Mouse (Mus musculus): ENCODE measurements around the gene Fzd7. TPM values are rescaled to one million over a fixed set of nuclear protein-coding genes. Genes with fewer than 3 reads are reported as not detected.
A peak's percentile ranks its signal among the peaks of the same experiment; 100 is the strongest.
"Not testable (repeated sequence)": the region's sequence is repeated elsewhere in the genome, so short reads cannot be mapped to it uniquely, and the experiment has no call there.

Gene Fzd7
- total RNA-seq (2014; fragmentation: Nextera tagmentation) (14.0 and 16.1 TPM in 2 replicates), total RNA-seq (2017) (15.4 and 18.0 TPM in 2 replicates)

DNA sequence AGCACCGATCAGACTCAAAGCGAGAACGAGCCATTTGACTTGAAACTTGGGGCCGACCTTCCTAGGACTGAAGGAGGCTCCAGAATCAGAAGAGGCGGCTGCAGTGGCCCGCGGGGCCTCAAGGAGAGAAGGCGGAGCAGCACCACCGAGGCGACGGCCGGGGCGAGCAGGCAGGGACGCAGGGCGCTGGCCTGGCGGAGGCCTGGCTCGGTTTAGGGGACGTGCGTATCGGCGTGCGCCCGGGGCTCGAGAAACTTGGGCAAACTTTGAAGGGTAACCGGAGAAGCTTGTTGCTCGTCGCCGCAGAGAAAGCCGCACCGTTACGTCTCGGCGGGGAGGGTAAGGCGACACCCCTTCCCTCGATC is at the start of gene Fzd7:
Gene Fzd7 (plus strand): TSS at position 94 of the 365 bp plus-strand sequence.
- 0 out of 2 replicates have a peak, but pooled peaks have one; percentile 3 for ATAC-seq (replicated peaks; ENCODE audit: low FRiP score, low TSS enrichment, poor library complexity, severe bottlenecking)

DNA sequence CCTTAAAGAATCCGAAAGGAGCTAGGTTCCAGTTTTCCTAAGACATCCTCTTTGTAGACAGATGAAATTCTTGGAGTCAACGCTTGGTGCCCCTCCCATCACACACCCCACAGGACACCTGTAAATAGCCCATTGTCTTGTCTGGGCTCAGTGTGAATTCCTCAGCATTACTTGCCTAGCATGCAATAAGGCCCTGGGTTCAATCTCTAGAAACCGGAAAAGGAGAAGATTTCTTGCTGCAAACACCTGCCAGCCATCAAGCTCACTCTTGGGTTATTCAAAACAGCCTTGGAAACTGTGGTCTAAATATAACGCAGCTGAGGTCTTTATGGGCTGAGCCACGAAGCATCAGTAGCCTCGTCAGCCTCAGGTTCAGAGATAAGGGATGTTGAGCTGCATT is 48.9 kb upstream of the Fzd7 start:
- no peak for ATAC-seq (replicated peaks; ENCODE audit: low FRiP score, low TSS enrichment, poor library complexity, severe bottlenecking)

DNA sequence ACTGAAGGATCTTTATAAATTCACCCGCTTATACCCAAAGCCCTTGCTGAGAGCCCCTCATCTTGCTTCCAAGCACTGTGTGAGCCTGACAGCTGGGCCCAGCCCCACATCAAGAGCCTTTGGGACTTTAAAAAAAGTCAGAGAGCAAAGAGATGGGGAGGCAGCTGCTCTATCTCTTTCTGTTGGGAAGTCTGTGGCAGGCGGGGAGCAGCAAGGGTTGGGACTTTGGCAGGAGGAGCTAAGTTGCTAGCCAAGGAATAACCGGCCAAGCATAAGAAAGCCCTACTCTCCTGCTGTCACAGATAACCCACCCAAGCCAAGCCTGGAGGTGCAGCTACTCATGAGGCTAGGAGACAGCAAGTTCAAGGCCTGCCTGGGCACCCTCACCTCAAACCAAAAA is 48.2 kb upstream of the Fzd7 start:
- no peak for ATAC-seq (replicated peaks; ENCODE audit: low FRiP score, low TSS enrichment, poor library complexity, severe bottlenecking)

DNA sequence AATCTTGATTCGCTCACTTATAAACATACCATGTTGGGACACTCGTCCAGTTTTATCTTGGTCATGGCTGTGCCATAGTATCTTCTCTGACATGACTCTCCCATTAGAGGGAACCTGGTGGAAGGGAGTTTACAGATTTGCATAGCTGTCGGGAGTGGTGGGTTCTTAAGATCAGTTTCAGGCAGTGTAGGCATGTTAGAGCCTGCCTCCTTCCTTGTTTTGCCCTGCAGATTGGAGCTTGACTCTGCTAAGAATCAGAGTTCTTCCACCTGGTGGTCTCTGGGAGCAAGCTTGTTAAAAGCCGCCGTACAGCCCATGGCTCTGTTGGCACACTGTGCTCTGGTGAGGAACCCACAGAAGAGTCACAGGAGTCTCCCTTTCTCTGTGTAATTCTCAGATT is 47.0 kb upstream of the Fzd7 start:
- ATAC-seq (replicated peaks; ENCODE audit: low FRiP score, low TSS enrichment, poor library complexity, severe bottlenecking): no peak

DNA sequence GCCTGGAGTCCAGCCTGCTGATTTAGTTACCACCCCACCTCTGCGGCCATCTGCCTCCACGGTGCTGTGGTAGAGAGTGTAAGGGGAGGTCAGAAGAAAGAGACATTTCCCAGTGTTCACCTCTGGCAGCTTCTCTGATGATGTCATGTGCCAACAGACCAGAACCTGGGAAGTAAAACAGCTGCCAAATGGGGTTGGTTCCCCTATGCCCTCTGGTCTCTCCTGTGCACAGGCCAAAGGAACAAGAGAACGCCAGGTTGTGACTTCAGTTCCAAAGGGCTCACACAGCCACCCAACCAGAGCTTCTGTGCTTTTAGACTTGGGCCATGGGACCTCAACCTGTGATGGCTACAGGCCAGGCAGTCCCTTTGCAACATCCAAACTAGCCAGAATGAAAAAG is 45.9 kb upstream of the Fzd7 start:
- no peak for ATAC-seq (replicated peaks; ENCODE audit: low FRiP score, low TSS enrichment, poor library complexity, severe bottlenecking)

DNA sequence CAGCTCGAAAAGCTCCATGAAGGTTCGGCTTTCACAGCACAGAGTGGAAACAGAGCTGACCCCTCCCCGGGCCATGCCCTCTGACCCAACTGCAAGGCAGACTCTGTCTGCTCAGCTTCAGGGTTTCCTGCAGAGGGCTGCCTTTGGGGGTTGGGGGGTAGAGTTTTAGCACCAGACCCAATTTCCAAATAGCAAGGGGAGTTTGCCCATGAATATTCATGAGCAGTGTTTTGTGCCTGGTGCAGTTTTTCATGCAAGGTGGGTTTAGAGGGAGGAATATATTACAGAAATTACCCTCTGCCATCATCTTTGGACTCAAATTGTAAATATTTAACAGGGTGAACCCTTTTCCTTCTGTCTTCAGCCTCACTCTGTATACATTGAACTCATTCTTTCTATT is 44.3 kb upstream of the Fzd7 start:
- no peak for ATAC-seq (replicated peaks; ENCODE audit: low FRiP score, low TSS enrichment, poor library complexity, severe bottlenecking)

DNA sequence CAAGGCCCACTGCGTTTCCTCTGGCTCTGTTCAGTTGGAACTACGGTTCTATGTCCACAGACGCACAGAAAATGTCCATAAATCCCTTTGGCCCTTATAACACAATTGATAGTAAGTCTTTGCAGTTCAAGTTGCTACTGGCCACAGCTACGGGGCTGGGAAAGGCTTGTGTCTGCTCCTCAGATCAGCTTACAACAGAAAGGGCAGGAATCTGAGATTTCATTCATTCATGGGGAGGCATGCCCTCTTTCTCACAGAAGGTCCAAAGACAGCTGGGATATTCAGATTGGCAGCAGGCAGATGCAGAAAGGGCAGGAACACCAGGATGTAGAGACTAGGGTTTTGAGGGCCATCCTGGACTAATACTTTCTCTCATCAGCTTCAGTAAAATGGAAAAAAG is 43.9 kb upstream of the Fzd7 start:
- no peak for ATAC-seq (replicated peaks; ENCODE audit: low FRiP score, low TSS enrichment, poor library complexity, severe bottlenecking)

DNA sequence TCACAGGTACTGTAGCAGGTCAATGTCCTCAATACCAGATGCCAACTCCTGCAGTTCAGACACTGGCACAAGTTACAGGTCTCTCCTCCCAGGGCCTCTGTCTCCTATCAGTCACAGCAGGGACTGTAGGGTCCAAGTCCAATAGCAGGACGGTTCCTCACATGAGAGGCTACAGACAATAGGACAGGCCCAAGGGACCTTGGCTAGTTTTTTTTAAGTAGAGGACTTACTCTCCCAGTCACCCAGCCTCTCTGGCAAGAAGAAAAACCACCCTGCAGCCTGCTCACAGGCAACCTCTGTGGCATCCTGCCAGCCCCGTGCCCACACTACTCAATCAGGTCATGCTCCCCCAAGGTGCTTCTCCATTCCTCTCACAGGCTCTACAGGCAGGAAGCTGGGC is 43.0 kb upstream of the Fzd7 start:
- ATAC-seq (replicated peaks; ENCODE audit: low FRiP score, low TSS enrichment, poor library complexity, severe bottlenecking): no peak

DNA sequence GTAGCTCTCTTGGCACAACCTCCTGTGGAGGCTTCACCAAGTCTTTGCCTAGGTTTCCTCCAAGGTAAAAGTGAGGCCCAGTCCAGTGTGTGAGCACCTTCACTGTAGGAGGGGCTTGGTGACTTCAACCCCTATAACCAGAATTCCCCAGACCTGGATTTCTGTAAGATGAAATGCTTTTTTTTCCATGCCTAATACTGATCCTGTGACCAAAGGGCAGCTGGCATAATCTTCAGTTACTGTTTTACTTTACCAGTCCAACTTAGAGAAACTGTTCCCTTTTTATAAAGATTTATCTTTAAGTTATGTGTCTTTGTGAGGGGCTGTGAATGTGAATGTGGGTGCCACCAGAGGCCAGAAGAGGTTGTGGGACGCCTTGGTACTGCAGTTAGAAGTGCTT is 42.3 kb upstream of the Fzd7 start:
- no peak for ATAC-seq (replicated peaks; ENCODE audit: low FRiP score, low TSS enrichment, poor library complexity, severe bottlenecking)

DNA sequence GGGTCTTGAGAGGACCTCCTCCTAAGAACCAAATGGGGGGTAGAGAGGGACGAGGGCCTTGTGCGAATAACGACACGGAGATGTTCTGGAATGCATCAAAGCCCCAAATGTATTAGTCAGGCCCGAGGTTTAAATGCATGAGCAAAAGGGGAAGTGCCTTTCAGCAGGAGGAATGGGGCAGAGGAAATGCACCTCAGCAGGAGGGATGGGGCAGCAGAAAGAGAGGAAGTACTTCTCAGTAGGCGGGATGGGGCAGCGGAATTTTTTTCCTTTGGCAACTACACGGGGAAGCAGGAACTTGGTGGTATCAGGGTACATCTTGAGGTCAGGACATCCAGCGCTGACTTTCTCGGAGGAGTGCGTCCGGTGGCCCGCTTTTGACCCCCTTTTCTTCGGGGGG is 39.5 kb upstream of the Fzd7 start:
- ATAC-seq (replicated peaks; ENCODE audit: low FRiP score, low TSS enrichment, poor library complexity, severe bottlenecking): not testable (repeated sequence)

DNA sequence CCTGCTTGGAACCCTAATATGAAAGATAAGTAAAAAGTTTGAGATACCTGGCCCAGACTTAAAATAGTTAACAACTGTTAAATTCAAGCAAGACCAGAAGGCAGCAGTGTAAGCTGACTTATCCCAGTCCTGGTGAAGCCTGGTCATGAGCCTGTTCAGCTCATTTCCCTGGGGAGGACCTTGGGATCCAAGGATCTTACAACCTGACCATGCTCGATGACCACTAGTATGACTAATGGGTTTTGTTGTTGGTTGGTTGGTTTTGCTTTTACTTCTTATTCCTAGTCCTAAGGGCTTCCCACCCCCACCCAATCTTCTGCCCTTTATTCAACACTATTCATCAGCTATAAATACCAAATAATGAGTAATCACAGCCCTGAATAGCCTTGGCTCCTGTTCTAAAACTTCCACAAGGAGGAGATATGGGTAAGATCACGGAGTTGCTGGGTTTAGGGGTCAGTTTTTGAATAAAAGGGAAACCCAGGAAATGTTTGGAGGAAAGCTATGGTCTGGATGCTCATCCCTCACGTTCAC is 38.0 kb upstream of the Fzd7 start:
- no peak for ATAC-seq (replicated peaks; ENCODE audit: low FRiP score, low TSS enrichment, poor library complexity, severe bottlenecking)

DNA sequence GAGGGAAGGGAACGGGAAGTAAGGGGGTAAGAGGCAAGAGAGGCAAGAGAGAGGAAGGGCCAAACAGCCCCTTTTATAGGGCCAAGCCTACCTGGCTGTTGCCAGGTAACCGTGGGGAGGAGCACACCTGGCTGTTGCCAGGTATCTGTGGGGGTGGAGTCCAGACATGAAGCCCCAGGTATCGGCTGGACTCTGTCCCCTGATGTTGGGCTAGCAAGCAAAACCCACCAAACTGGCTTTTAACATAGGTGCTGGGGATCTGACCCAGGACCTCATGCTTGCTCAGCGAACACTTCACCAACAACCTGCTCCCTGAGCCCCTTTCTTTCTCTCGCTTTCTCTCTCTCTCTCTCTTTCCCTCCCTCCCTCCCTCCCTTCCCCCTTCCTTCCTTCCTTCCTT is 37.0 kb upstream of the Fzd7 start:
- ATAC-seq (replicated peaks; ENCODE audit: low FRiP score, low TSS enrichment, poor library complexity, severe bottlenecking): no peak

DNA sequence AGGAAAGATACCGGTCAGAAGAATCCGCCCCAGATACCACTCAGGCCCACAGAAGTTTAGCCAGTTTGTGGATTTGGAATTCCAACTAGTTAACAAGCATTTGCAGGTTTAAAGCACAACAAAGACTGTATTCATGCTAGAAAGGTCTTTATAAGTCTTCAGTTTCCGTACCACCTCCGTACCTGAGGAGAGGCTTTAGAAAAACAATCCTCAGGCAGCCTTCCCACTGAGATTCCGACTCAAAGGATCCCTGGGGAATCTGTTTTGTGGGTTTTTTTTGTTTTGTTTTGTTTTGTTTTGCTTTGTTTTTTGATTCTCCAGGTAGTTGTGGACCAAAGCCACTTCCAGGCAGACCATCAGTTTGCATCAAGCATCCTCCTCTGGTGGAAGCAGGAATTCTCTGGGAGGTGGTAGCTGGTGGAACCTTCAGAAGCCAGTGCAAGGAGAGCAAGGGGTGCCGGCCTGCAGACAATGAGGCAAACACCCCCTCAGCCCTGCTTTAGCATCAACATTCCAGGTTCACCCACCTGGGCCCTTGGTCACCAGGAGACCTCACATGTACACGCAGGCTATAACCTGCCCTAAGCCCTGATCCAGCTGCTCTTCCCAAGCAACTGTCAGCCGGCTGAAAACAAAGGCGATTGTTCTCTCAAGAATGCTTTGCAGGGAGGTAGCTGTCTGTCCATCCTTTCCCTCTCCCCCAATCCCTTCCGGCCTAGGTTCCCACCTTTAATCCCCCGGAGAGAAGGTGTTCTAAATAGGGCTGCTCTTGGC is 33.5 kb upstream of the Fzd7 start:
- ATAC-seq (replicated peaks; ENCODE audit: low FRiP score, low TSS enrichment, poor library complexity, severe bottlenecking): no peak

DNA sequence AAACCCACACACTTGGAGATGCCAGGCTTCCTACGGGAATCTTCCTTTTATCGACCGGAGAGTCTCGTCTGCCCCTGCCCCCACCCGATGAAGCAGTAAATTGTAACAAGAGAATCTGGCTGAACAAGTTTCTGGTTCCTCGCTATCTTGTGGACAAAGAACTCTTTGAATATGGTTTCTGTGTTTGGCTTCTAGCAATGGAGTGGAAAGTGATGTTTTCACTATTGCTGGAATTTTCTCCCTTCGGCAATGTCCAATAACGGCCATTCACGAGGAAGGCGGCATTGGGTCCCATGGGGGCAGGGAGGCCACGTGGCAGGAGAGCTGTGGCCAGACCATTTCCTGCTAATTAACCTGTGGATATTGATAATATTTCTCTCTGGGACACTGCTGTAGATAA is 32.8 kb upstream of the Fzd7 start:
- no peak for ATAC-seq (replicated peaks; ENCODE audit: low FRiP score, low TSS enrichment, poor library complexity, severe bottlenecking)

DNA sequence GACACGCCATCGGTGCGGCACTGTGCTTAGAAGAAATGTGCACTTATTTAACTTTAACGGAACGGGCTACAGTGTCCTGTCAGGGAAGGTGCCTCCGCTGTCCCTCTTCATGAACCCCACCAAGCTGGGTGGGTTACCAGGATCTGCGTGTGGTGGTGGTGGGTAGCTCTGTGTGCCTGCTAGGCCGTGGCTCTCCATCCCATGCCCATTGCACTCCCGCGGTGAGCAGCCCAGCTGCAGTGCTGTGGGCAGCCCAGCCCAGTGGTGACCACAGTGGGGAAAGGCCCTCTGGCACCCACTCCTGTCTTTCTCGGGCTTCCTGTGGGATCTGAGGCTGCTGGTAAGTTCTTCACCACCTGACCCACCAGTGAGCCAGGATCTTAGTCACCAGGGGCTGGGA is 31.3 kb upstream of the Fzd7 start:
- no peak for ATAC-seq (replicated peaks; ENCODE audit: low FRiP score, low TSS enrichment, poor library complexity, severe bottlenecking)

DNA sequence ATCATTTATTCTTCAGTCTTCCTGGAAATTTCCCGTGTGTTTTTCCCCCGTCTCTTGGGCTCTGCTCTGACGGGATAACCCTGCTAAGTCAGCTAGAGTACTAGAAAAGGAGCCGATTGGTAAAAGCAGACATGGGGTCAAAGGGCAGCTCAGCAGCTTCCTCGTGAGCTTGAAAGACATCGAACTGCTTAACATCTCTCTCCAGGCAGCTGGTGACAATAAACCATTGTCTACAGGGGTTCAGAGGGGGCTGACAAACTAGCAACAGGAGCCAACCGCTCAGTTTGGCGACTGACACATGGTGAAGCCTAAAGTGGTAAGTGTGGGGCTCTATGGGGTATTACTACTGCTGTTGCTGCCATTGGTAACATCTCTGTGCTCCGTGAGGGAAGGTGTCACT is 30.6 kb upstream of the Fzd7 start:
- ATAC-seq (replicated peaks; ENCODE audit: low FRiP score, low TSS enrichment, poor library complexity, severe bottlenecking): no peak

DNA sequence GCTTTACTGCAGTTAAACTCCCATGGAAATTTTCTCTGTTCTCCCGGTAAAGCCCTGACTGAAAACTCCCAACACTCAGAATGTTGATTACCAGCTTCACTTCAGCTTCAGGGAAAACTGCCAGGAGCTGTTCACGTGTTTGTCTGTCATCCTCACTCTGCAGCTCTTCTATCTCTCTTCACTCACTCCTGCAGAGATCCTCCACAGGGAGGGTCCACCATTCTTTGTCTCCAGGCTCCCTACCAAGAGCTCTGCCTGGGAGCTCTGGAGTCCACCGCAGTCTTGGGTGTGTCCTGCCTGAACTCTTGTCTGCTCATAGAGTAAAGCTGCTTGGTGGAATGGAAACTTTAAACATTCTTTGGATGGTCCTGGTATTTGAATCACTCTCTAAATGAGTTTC is 25.4 kb upstream of the Fzd7 start:
- no peak for ATAC-seq (replicated peaks; ENCODE audit: low FRiP score, low TSS enrichment, poor library complexity, severe bottlenecking)

DNA sequence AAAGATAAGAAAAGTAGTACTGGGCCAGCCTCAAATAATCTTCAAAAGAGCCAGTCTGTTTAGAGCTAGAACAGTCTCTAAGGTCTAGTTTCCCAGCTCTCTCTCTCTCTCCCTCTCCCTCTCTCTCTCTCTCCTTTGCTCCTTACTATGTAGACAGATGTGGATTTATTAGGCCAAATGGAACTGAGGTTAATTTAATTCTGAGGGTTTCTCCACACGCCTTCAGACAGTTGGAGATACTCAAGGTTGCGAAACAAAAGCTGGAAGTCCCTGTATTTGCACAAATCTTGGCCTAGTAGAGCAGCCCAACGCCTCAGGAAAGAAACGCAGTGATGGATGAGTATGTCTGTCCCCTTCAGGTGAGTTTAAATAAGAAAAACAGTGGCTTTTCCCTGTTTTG is 24.4 kb upstream of the Fzd7 start:
- ATAC-seq (replicated peaks; ENCODE audit: low FRiP score, low TSS enrichment, poor library complexity, severe bottlenecking): no peak

DNA sequence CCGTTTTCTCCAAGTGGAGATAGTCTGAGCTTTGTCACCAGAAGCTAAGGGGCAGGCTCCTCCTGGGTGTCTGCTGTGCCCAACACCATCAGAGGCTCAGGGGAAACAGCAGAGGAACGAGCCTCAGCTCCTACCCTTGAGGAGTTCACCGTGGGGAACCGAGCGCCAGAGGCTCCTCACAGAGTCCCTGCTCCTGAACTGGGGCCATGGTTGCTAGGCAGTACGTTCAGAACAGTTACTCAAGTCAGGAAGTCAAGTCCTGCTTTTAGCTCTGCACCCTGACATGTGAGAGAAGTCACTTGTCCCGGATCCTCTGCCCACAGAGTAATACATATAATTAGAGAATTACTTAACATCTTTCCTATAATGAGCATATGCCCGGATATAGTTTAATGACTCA is 23.3 kb upstream of the Fzd7 start:
- no peak for ATAC-seq (replicated peaks; ENCODE audit: low FRiP score, low TSS enrichment, poor library complexity, severe bottlenecking)

DNA sequence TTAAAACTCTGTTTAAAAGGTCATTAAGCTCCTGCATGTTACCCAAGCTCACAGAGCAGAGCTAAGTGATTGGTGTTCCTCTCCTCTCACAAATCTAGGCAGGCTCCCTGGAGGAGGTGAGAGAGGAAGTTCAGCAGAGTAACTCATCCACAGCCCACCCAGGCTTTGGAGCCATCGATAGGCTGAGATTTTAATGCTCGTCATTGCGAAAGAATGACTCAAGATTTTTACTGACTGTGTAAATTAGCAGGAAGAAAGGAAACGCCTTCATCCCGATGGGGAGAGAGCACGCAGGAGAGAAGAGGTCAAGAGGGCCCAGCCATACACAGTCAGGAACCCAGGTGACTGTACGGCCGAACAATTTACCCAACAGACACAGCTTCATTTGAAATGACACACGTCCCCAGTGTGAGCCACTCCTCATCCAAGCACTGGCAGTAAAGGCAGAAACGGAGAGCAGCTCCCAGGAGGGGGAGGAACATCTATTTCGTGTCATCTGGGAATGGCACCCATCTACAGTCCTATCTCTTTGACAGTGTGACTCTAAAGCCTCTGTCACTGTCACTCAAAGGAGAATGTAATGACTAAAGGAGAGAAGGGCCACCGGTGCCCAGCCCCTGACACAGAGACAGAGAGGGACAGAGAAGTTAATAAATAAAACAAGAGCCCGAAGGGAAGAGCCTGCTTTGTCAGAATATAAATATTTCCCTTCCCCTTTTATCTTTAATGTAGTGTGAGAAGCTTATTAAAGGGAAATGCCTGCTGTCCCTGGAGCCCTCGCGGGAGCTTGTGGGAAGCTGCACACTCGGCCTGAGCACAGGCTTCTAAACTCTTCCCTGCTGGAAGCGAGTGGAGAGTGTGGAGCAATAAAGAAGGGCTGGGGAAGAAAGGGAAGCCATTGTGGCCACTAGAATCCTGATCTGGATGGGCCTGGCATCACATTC is 17.3 kb upstream of the Fzd7 start:
- ATAC-seq (replicated peaks; ENCODE audit: low FRiP score, low TSS enrichment, poor library complexity, severe bottlenecking): no peak

DNA sequence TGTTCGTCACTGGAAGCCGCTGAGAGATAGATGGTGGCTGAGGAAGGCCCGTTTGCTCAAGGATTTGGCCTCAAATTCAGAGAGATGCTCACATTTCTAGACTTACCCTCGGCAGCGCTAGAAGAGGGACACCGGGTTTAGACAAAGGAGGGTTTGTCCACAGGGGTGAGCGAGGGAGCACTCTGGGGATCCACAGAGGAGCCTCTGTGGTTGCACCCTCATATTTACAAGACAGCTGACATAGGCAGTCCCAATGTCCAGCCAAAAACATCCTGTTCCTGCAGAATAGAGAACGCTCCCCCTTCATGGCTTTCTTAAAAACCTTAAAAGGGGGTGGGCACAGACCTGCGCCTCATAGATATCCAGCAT is 16.6 kb upstream of the Fzd7 start:
- no peak for ATAC-seq (replicated peaks; ENCODE audit: low FRiP score, low TSS enrichment, poor library complexity, severe bottlenecking)

All from megakaryocyte-erythroid progenitor cell, adult 5-6 weeks (primary cell).